Mouse (Mus musculus) common myeloid progenitor, adult 5-6 weeks (primary cell): Measurements from ENCODE around the gene Sec31a. TPM values are rescaled to one million over a fixed set of nuclear protein-coding genes. Genes with fewer than 3 reads are reported as not detected.
A peak's percentile ranks its signal among the peaks of the same experiment; 100 is the strongest.
"Not testable (repeated sequence)": the region's sequence is repeated elsewhere in the genome, so short reads cannot be mapped to it uniquely, and the experiment has no call there.

Experiments used
- ATAC-seq: replicated peaks from 2 replicates; pipeline ENCODE4 v1.8.0; 2016; ENCODE audit warnings: low read depth, mild to moderate bottlenecking, moderate TSS enrichment, inconsistent platforms; ENCODE audit not compliant: poor library complexity, severe bottlenecking
- total RNA-seq: library from RNA; stranded (forward); fragments of 200-1000, 187-1606 nt; gene quantifications from 2 replicates; pipeline ENCODE4 v1.2.3, GENCODE M21; 2017

Sec31a gene
- 116 and 137 TPM in 2 replicates for total RNA-seq

GRCm38 (mm10) chr5:100415761-100416590 lies at the start of gene Sec31a:
Gene Sec31a, minus strand, starts transcription at chr5:100416234.
- peak; percentile 97 for ATAC-seq

- ATAC-seq, result no peak; the same call in 1 of the 2 replicates
Measured at GRCm38 (mm10) chr5:100462374-100462773, 46.3 kb upstream of the Sec31a start.

GRCm38 (mm10) chr5:100461526-100461925 lies 45.5 kb upstream of the Sec31a start:
- no peak for ATAC-seq

- ATAC-seq, result no peak
Measured at GRCm38 (mm10) chr5:100459468-100459867, 43.4 kb upstream of the Sec31a start.

GRCm38 (mm10) chr5:100451871-100452270 lies 35.8 kb upstream of the Sec31a start:
- no peak for ATAC-seq

- no peak for ATAC-seq
Measured at GRCm38 (mm10) chr5:100438796-100439195, 22.8 kb upstream of the Sec31a start.

- ATAC-seq, result no peak
Measured at GRCm38 (mm10) chr5:100437917-100438316, 21.9 kb upstream of the Sec31a start.

GRCm38 (mm10) chr5:100437086-100437485 lies 21.1 kb upstream of the Sec31a start:
- ATAC-seq, result no peak

- ATAC-seq, result no peak
Measured at GRCm38 (mm10) chr5:100430966-100431365, 14.9 kb upstream of the Sec31a start.

- peak; percentile 6; the same call in 1 of the 2 replicates for ATAC-seq
Measured at GRCm38 (mm10) chr5:100430076-100430390, 14.0 kb upstream of the Sec31a start.

- ATAC-seq, result peak; percentile 95
Measured at GRCm38 (mm10) chr5:100429344-100430075, 13.5 kb upstream of the Sec31a start.

- ATAC-seq, result peak; percentile 39
Measured at GRCm38 (mm10) chr5:100428734-100429343, 12.8 kb upstream of the Sec31a start.

- no peak for ATAC-seq
Measured at GRCm38 (mm10) chr5:100428031-100428733, 12.1 kb upstream of the Sec31a start.

GRCm38 (mm10) chr5:100427276-100427675 lies 11.2 kb upstream of the Sec31a start:
- no peak for ATAC-seq

- ATAC-seq, result not testable (repeated sequence)
Measured at GRCm38 (mm10) chr5:100425823-100426222, 9.8 kb upstream of the Sec31a start.

GRCm38 (mm10) chr5:100424252-100424651 lies 8.2 kb upstream of the Sec31a start:
- no peak for ATAC-seq

- ATAC-seq, result no peak
Measured at GRCm38 (mm10) chr5:100423626-100424025, 7.6 kb upstream of the Sec31a start.

GRCm38 (mm10) chr5:100418861-100419260 lies 2.8 kb upstream of the Sec31a start:
- ATAC-seq, result no peak

- no peak for ATAC-seq
Measured at GRCm38 (mm10) chr5:100418077-100418476, 2.0 kb upstream of the Sec31a start.

- ATAC-seq, result no peak
Measured at GRCm38 (mm10) chr5:100414474-100415196, 1.4 kb downstream of the Sec31a start.
